Mouse (Mus musculus) kidney, postnatal 0 days (tissue): Measurements from ENCODE around the gene Rbms1. TPM values are rescaled to one million over a fixed set of nuclear protein-coding genes. Genes with fewer than 3 reads are reported as not detected.

Experiments used
- ATAC-seq: fragments of 200-750 bp; cut with Nextera tagmentation; replicated peaks from 2 replicates; pipeline ENCODE4 v1.8.0; 2017; ENCODE audit warnings: low read depth, moderate number of reproducible peaks, moderate TSS enrichment, moderate library complexity; ENCODE audit not compliant: low FRiP score
- DNase-seq: peaks from one replicate; pipeline ENCODE4 v3.0.0-alpha.2; 2016; ENCODE audit warnings: low spot score
- H3K27ac ChIP-seq: fragments of 300-500 bp; sonication (generic); 2 replicates; pipeline ENCODE4 v1.5.1; 2014; ENCODE audit warnings: mild to moderate bottlenecking
- H3K27me3 ChIP-seq: fragments of 300-500 bp; sonication (generic); 2 replicates; pipeline ENCODE4 v1.6.1; 2014; ENCODE audit warnings: low read length, mixed read lengths; ENCODE audit not compliant: insufficient read depth
- H3K36me3 ChIP-seq: fragments of 300-500 bp; sonication (generic); 2 replicates; pipeline ENCODE4 v1.6.1; 2014; ENCODE audit warnings: low read length, mixed read lengths; ENCODE audit not compliant: insufficient read depth
- H3K4me1 ChIP-seq: fragments of 300-500 bp; sonication (generic); replicated peaks from 2 replicates; pipeline ENCODE4 v1.6.1; 2014; ENCODE audit warnings: antibody characterized with exemption, low read length, mixed read lengths; ENCODE audit not compliant: insufficient read depth
- H3K4me2 ChIP-seq: fragments of 300-500 bp; sonication (generic); 2 replicates; pipeline ENCODE4 v1.6.1; 2014; ENCODE audit warnings: mild to moderate bottlenecking, low read length, moderate library complexity, mixed read lengths
- H3K4me3 ChIP-seq: fragments of 300-500 bp; sonication (generic); replicated peaks from 2 replicates; pipeline ENCODE4 v1.5.1; 2014; ENCODE audit warnings: low read depth, low read length
- H3K9ac ChIP-seq: fragments of 300-500 bp; sonication (generic); 2 replicates; pipeline ENCODE4 v1.6.1; 2014; ENCODE audit warnings: low read depth, low read length
- H3K9me3 ChIP-seq: fragments of 300-500 bp; sonication (generic); replicated peaks from 2 replicates; pipeline ENCODE4 v1.6.1; 2016; ENCODE audit warnings: low read length, inconsistent platforms, mixed read lengths
- CTCF ChIP-seq: IDR thresholded peaks from 2 replicates; pipeline ENCODE4 v1.5.1; 2016; ENCODE audit warnings: antibody characterized with exemption, low read depth, mild to moderate bottlenecking, moderate library complexity
- WGBS: fragments of 180-500 bp; shearing (Covaris S2); extraction: QIAGEN DNeasy Blood & Tissue Kit; methylation state at CpG from one replicate; pipeline ENCODE4 v1.1.7; 2014; 5-methylcytosine and 5-hydroxymethylcytosine counted together
- polyA plus RNA-seq: library from polyadenylated mRNA; unstranded; fragments of >200 nt; fragmentation: Nextera tagmentation; extraction: Ambion mirVana; gene quantifications from 2 replicates; pipeline ENCODE4 v1.2.1, GENCODE M21; 2015

The Rbms1 gene
- polyA plus RNA-seq, 1 experiment from 2014 or later, result 92.5 TPM

GRCm38 (mm10) chr2:60862913-60863711 lies 99.9 kb downstream of the Rbms1 start:
- no peak for TF ChIP-seq CTCF
- ATAC-seq (no peak), DNase-seq (no peak)
- Histone ChIP-seq H3K36me3 (peaks cover 12% of the 10 kb centered on the region), H3K9ac (no peak overlapping the region), H3K27me3 (no peaks in the 10 kb centered on the region), H3K4me2 (no peak overlapping the region), H3K9me3 (no peaks in the 10 kb centered on the region), H3K27ac (no peak overlapping the region), H3K4me1 (peaks cover 9% of the 10 kb centered on the region; the same call in 1 of the 2 replicates), H3K4me3 (no peak overlapping the region)
- 94% methylated on average over 8 of the region's 8 CpGs for WGBS

DNA sequence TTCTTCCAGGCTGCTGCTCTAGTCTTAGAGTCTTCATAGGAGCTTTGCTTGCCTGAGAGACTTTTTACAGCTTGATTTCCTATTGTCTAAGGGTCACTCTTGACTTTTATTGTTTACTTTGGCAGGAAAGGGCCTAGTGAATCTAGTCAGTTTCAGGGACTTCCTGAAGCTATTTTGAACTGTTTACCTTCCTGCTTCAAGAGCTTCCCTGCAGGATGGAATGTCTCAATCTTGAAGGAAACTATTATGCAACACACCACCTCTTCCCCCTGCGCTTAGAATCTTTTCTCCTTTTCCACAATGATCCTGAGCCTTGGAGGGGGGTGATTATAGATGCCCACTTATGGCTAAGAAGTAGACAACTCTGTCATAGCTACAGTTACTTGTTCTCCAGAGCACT lies 104.9 kb downstream of the Rbms1 start:
- 80% methylated on average over 1 of the region's 1 CpGs for WGBS
- H3K27ac ChIP-seq, result no peak overlapping the region
- no peak for ATAC-seq

GRCm38 (mm10) chr2:60856097-60856496 lies 106.9 kb downstream of the Rbms1 start:
- no peak overlapping the region for H3K27ac ChIP-seq
- no peaks in the 10 kb centered on the region for H3K27me3 ChIP-seq
- TF ChIP-seq CTCF, result no peak
- DNase-seq, result no peak
- no peaks in the 10 kb centered on the region; the same call in 1 of the 2 replicates for H3K4me1 ChIP-seq
- no peaks in the 10 kb centered on the region for H3K9me3 ChIP-seq
- H3K4me2 ChIP-seq, result no peak overlapping the region
- H3K4me3 ChIP-seq, result no peak overlapping the region
- no peak for ATAC-seq
- H3K9ac ChIP-seq, result no peak overlapping the region
- peaks cover 12% of the 10 kb centered on the region for H3K36me3 ChIP-seq
- WGBS, result 65% methylated on average over 2 of the region's 2 CpGs

More for the DNA sequence above, 104.9 kb downstream of the Rbms1 start:
- TF ChIP-seq CTCF, result no peak
- Histone ChIP-seq H3K36me3 (peaks cover 12% of the 10 kb centered on the region), H3K4me2 (no peak overlapping the region), H3K4me3 (no peak overlapping the region), H3K4me1 (no peaks in the 10 kb centered on the region; the same call in 1 of the 2 replicates), H3K9me3 (no peaks in the 10 kb centered on the region), H3K9ac (no peak overlapping the region), H3K27me3 (no peaks in the 10 kb centered on the region)
- no peak for DNase-seq

DNA sequence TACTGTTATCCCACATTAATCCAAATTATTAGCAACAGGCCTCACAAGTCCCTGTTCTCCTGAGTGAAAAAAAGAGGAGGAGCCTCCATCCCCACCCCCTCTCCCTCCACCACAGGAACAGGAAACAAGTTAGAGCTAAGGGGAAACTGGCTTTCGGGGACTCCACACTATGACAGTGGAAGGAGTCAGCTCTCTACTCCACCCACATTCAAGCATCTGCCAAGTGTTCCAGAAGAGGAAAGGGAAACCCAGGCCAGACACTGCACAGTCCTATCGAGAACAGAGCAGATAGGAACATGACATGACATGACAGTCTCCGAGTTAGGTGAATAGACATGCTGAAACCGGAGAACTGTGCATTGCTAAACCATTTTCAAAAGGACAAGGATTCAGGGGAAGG lies 108.0 kb downstream of the Rbms1 start:
- no peak for TF ChIP-seq CTCF
- no peak overlapping the region for H3K9ac ChIP-seq
- 51% methylated on average over 4 of the region's 4 CpGs for WGBS
- peak; percentile 73 for DNase-seq
- no peaks in the 10 kb centered on the region for H3K9me3 ChIP-seq
- no peaks in the 10 kb centered on the region; the same call in 1 of the 2 replicates for H3K4me1 ChIP-seq
- no peaks in the 10 kb centered on the region for H3K27me3 ChIP-seq
- no peak overlapping the region for H3K4me3 ChIP-seq
- no peak overlapping the region for H3K4me2 ChIP-seq
- ATAC-seq, result no peak; the same call in 1 of the 2 replicates
- H3K36me3 ChIP-seq, result peaks cover 12% of the 10 kb centered on the region
- no peak overlapping the region for H3K27ac ChIP-seq

DNA sequence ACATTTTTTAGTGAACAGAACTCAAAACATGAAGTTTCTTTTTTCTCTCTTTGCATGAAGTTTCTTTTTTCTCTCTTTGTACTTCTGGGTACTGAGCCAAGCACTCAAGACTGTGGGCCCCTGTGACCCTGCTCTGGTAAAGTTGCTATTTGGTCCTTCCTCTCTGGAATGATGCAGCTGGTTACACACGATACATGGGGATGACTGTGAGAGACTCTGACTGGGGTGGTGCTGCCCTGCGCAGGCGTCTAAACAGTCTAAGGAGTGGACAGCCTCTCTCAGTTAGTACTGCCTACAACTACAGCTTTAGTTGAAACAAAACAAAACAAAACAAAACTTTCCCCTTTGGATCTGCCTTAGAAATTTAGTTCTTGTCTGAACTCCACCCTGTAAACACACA lies 111.1 kb downstream of the Rbms1 start:
- H3K27ac ChIP-seq, result no peak overlapping the region
- no peak overlapping the region for H3K4me2 ChIP-seq
- WGBS, result 42% methylated on average over 3 of the region's 3 CpGs
- DNase-seq (no peak), ATAC-seq (no peak)
- TF ChIP-seq CTCF, result no peak
- H3K4me3 ChIP-seq, result no peak overlapping the region
- H3K36me3 ChIP-seq, result no peaks in the 10 kb centered on the region
- H3K9me3 ChIP-seq, result no peaks in the 10 kb centered on the region
- H3K4me1 ChIP-seq, result no peaks in the 10 kb centered on the region; the same call in 1 of the 2 replicates
- H3K9ac ChIP-seq, result no peak overlapping the region
- no peaks in the 10 kb centered on the region for H3K27me3 ChIP-seq

DNA sequence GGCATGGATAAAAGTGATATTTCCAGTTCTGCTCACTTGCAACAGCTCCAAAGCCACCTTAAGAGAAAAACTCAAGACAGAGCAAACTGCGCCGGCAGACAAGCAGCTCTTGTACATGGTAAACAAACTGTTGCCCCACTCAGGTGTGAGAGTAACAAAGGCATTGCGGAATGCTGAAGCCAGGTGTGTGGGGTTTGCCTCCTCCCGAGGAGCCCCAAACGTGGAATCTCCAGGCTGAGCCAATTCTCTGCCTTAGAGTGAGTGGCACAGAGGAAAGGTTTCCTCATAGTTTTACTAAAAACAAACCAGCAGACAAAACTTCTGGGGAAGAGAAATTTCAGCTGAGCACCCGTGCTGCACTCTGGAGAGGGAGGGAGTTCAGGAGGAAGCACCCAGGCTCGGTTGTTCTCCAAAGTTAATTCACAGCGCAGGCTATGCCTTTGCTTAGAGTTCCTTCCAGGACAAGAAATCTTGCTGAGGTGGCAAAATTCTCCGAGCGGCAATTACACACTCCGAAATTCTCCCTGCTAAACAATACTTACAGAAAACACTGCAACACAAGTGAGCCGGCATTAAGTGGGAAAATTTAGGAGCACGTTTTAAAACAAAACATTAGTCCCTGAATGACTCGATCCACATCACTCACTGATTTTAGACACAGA lies 111.8 kb downstream of the Rbms1 start:
- H3K4me3 ChIP-seq, result no peak overlapping the region
- no peak overlapping the region for H3K27ac ChIP-seq
- no peaks in the 10 kb centered on the region for H3K36me3 ChIP-seq
- H3K4me1 ChIP-seq, result no peaks in the 10 kb centered on the region
- no peak for DNase-seq
- no peak overlapping the region for H3K4me2 ChIP-seq
- no peaks in the 10 kb centered on the region for H3K27me3 ChIP-seq
- TF ChIP-seq CTCF, result no peak
- WGBS, result 48% methylated on average over 14 of the region's 14 CpGs
- ATAC-seq, result no peak
- no peak overlapping the region for H3K9ac ChIP-seq
- no peaks in the 10 kb centered on the region for H3K9me3 ChIP-seq
